Mouse (Mus musculus) CD4-positive naive resting alpha-beta T cell, adult 76 days (primary cell): Measurements from ENCODE around the gene BC147527. TPM values are rescaled to one million over a fixed set of nuclear protein-coding genes. Genes with fewer than 3 reads are reported as not detected.

Experiments
- total RNA-seq: library from RNA; stranded (reverse); gene quantifications from one replicate; pipeline ENCODE4 v1.2.4, GENCODE M21; 2023

The BC147527 gene
- 5.4 TPM for total RNA-seq

GRCm38 (mm10) chr13:120299991-120300442 is at the start of gene BC147527:
Gene BC147527, plus strand, starts transcription at chr13:120300392.

GRCm38 (mm10) chr13:120262870-120263269 is 37.3 kb upstream of the BC147527 start, which contains the start of gene AF067061:
Gene AF067061, plus strand, starts transcription at chr13:120263114.

GRCm38 (mm10) chr13:120316578-120316977 is 16.4 kb downstream of the BC147527 start, which contains the start of gene Tcstv3:
Gene Tcstv3, plus strand, starts transcription at chr13:120316878.

Other genes starting within 250 kb of the BC147527 start
- gene Gm21188, start 248.2 kb upstream of the BC147527 start, total RNA-seq = 0.47 TPM
- not detected for gene Gm20767, start 160.1 kb upstream of the BC147527 start, total RNA-seq
- gene Gm21818, start 128.0 kb upstream of the BC147527 start, total RNA-seq = not detected
- 1.6 TPM for gene Gm21762, start 84.4 kb upstream of the BC147527 start, total RNA-seq
- gene Gm21731, start 61.3 kb upstream of the BC147527 start, total RNA-seq = not detected
- not detected for gene AF067061, start 37.3 kb upstream of the BC147527 start, total RNA-seq
- not detected for gene Tcstv3, start 16.5 kb downstream of the BC147527 start, total RNA-seq